Mouse (Mus musculus) brown adipose tissue, adult 24 weeks (tissue): ENCODE measurements around the gene Lrfn2. TPM values are rescaled to one million over a fixed set of nuclear protein-coding genes. Genes with fewer than 3 reads are reported as not detected.

ENCODE experiments used
- H3K27ac ChIP-seq: fragments of 200-500 bp; replicated peaks from 2 replicates; pipeline ENCODE4 v1.5.1; 2012; ENCODE audit warnings: low read depth, mild to moderate bottlenecking, low read length
- H3K4me1 ChIP-seq: fragments of 200-500 bp; 2 replicates; pipeline ENCODE4 v1.6.1; 2012; ENCODE audit warnings: low read length, mixed read lengths; ENCODE audit not compliant: control insufficient read depth, insufficient read depth, insufficient read length
- H3K4me3 ChIP-seq: fragments of 200-500 bp; 2 replicates; pipeline ENCODE4 v1.5.1; 2012; ENCODE audit warnings: low read depth, mild to moderate bottlenecking, low read length, moderate library complexity; ENCODE audit not compliant: insufficient read depth
- polyA plus RNA-seq: library from polyadenylated mRNA; stranded (reverse); fragments of >200 nt; gene quantifications from 2 replicates; pipeline ENCODE4 v1.2.4, GENCODE M21; 2012; ENCODE audit not compliant: missing spikeins, insufficient read depth, insufficient read length

Lrfn2 gene
- polyA plus RNA-seq, 1 experiment = not detected

DNA sequence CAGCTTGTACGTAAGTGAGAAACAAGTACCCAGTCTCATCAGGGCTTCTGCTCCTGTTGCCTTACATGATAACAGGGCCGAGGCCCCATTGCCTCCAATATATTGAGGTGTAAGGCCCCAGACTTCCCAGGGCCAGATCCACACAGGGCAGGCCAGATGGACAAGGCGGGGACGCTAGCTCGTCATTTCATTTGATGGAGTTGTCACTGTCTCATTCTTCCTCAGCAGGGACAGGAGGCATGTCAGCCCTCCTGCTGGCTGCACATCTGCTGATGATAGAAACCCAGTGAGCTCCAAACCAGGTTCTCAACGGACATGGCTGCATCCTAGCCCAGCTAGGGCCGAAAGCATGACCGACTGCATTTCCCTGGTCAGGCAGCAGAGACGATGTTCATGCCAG is 14.1 kb downstream of the Lrfn2 start:
- Histone ChIP-seq H3K4me1 (no peaks in the 10 kb centered on the region), H3K27ac (no peak overlapping the region), H3K4me3 (no peak overlapping the region)

DNA sequence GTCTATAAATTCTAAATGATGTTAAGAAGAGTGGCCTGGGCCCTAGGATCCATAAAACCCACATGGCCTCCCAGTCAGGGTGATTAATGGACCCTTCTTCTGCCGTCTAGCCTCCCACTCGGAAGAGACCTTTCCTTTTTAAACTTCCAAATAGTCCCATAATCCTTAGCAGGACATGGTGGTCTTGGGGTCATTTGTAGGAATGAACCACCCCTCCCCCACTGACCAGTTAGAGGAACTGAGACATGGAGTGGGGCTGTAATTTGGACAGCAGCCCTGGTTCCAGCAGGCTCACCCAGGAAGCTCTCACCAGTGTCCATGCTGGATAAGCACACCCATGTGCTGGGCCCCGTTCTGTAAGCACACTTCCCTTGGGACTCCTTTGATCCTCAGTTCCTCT is 14.6 kb downstream of the Lrfn2 start:
- H3K27ac ChIP-seq = no peak overlapping the region
- no peak overlapping the region for H3K4me3 ChIP-seq
- no peaks in the 10 kb centered on the region for H3K4me1 ChIP-seq

DNA sequence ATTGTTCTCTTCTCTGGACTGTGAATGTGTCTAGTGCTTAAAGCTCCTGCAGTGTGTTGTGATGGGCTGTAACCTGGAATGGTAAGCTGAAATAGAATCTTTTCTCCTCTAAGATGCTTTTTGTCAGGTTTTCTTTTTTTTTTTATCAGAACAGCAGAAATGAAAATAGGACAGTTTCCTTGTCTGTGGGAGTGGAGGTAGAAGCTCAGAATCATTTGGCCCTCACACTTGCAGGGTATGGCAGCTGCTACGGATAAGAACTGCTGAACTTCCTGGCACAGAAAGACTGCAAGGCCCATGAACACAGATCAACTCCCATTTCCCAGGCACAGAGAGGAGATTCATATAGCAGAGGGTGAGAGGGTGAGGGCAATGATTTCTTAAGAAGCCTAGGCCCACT is 19.1 kb downstream of the Lrfn2 start:
- Histone ChIP-seq H3K4me3 (no peak overlapping the region), H3K4me1 (no peaks in the 10 kb centered on the region), H3K27ac (no peak overlapping the region)

DNA sequence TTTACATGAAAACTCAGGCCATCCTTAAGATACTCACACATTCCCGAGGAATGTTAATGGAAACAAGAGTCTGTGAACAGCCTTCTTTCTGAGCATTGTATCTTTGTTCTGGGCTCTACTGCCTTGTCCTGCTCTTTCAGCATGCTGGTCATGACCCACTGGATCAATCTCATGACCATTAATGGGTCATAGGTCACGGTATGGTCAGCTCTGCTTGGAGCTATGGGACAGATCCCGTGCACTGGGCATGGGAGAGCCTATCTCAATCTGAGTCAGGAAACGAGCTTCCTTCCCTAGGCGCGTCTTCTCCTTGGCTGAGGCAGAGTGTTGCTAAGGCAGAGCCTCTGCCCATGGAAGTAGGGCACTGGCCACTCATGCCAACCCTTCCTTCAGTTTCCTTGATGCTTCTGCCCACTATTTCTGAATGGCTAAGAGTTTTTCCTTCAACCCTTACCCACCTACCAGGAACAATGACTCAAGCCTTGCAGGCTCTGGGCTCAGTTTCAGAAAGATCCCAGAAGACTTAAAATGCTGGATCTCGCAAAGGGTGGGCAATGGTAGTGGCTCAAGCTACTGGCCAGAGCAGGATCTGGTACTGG is 24.0 kb downstream of the Lrfn2 start:
- Histone ChIP-seq H3K4me1 (no peaks in the 10 kb centered on the region), H3K27ac (no peak overlapping the region), H3K4me3 (no peak overlapping the region)

DNA sequence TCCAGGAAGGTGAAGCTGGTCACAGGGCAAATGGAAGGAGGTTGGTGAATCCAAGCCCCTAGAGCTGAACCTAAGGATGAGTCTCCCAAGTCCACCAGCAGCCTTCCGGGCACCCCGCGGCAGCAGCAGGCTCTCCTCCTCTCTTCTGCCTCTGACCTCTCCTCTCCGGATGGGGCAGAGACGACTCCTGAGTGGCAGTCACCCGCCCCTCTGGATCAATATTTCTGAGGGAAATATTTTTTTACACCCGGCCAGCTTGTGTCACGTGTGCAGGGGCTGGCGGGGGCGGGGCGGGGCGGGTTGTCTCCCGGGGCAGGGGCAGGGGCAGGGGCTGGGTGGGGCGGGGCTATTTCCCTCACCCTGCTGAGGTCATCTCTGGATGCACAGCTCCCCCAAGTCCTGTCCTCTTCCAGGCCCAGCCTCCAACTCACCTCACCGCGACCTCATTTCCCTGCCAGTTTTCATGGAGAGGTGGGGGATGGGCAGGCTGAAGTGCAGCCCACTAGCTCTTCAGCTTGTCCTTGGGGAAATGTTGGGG is 28.1 kb downstream of the Lrfn2 start:
- Histone ChIP-seq H3K4me3 (no peak overlapping the region), H3K4me1 (no peaks in the 10 kb centered on the region), H3K27ac (no peak overlapping the region)

DNA sequence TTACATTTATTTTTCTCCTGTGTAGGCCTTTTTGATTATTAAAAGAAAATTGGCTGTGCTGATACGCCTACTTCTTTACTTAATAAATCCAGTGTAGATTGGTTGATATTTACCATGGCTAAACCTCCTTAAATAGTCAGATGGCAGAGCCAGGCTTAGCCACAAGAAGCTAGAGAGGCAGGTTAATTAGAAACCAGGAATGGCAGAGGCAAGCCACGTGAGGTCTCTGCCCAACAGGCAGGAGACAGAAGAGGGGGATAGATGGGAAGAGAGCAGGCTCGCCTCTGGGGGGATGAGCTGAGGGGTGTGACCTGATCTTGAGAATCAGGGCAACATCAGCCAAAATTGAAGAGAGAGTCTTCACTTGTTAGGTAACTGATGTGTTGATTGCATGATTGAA is 30.5 kb downstream of the Lrfn2 start:
- Histone ChIP-seq H3K4me3 (no peak overlapping the region), H3K27ac (no peak overlapping the region), H3K4me1 (no peaks in the 10 kb centered on the region)

DNA sequence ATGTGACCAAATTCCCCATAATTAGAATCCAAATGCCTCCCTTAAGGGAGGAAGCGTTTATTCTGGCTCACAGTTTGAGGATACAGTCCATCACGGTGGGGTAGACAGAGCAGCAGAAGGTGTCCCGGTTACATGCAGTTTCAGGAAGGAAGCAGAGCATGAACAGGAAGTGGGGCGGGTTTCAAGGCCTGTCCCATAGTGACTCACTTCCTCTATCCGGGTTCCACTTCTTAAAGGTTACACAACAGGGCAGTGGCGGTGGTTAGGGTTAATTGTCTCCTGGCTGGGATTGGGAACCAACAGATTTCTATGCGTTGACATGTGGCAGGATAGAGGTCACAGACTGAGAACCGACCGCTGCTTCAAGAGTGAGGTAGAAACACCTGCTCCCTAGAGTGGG is 31.6 kb downstream of the Lrfn2 start:
- Histone ChIP-seq H3K4me1 (no peaks in the 10 kb centered on the region), H3K4me3 (no peak overlapping the region), H3K27ac (no peak overlapping the region)

DNA sequence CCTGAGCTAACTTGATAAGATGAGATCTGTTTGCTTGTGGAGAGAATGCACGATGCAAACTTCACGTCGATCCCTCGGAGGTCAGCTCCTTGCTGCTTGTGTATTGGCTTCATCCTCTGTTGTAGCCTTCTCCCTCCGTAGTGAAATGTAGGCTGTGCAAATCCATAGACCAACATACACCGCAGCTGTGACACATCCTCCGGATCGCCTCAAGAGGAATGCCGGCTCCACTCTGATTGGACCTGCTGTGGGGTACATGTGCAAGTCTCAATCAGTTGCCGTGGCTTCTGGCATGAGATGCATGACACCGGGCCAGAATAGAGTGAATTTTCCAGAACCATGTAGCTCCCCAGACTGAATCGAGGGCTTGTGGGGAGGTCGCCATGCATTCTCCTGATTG is 36.1 kb downstream of the Lrfn2 start:
- Histone ChIP-seq H3K4me1 (no peaks in the 10 kb centered on the region), H3K27ac (no peak overlapping the region), H3K4me3 (no peak overlapping the region)

DNA sequence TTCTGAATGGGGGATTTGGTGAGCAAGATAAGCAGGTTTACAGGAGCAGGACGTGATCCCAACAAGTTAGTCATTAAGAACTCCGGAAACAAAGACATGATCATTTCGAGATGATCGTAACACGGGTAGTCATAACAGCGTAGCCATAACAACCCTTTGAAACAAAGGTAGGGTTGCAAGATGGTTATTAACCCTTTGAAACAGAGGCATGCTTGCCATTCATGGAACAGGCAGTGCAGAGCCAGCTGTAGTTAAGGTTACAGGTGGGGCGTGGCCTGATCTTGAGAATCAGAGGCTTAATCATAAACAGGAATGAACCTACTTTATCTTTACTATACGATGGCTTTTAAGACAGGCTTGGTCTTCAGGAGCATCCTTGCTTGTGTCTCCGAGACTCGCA is 39.1 kb downstream of the Lrfn2 start:
- Histone ChIP-seq H3K4me3 (no peak overlapping the region), H3K27ac (no peak overlapping the region), H3K4me1 (no peaks in the 10 kb centered on the region)

DNA sequence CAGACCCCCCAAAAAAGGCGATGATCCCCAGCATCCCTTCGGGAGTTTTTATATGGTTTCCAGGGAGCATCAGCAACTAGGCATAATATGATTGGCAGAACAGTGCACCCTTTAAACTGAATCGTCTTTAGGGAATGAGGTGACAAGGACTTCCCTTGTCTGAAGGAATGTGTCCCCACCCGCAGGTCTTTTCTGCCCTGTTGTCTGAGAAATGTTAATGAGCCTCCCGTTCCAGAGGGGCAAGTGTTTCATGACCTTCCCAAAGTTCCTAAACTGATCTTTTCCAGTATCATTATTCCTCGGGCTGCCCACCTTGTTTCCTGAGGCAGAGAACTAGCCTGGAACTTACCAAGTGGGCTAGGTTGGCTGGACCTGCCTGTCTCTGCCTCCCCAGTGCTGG is 40.7 kb downstream of the Lrfn2 start:
- H3K4me1 ChIP-seq = no peaks in the 10 kb centered on the region
- no peak overlapping the region for H3K27ac ChIP-seq
- no peak overlapping the region for H3K4me3 ChIP-seq

DNA sequence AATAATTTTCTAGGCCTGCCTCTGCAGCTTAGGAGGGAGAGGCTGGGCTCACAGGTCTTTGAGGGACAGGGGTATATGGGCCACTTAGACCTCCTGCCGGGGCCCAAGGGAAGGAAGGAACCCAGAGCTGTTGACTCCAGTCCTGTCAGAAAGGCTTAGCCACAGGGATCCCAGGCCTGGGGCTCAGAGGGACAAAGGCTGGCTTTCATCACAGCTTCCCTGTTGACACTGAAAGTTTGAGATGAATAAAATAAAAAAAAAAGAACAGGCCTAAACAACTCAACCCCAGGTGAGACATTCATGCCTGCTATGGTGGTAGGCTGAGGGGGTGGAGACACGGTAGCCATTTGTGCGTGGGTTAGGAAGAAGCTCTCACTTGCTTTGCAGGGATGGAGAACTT is 41.2 kb downstream of the Lrfn2 start:
- H3K4me1 ChIP-seq = no peaks in the 10 kb centered on the region
- H3K27ac ChIP-seq = no peak overlapping the region
- H3K4me3 ChIP-seq = no peak overlapping the region

DNA sequence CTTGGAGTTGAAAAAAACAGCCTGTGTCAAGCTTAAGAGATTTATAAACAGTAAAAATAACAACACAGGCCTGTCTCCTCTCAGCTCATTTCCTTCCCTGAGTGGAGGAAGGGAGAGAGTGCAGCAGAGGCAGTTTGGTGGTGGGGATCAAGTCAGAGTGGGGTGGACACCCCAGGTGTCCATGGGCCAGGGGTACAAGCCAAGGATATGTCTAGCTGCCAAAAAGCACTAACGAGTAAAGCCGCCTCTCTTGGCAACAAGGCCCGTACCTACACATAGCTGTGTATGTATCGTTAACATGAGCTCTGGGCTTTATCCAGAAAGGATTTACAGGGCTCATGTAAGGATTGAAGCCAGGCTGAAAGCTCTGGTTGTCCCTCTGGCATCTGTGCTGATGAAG is 42.9 kb downstream of the Lrfn2 start:
- H3K4me1 ChIP-seq = no peaks in the 10 kb centered on the region
- H3K4me3 ChIP-seq = no peak overlapping the region
- H3K27ac ChIP-seq = no peak overlapping the region

DNA sequence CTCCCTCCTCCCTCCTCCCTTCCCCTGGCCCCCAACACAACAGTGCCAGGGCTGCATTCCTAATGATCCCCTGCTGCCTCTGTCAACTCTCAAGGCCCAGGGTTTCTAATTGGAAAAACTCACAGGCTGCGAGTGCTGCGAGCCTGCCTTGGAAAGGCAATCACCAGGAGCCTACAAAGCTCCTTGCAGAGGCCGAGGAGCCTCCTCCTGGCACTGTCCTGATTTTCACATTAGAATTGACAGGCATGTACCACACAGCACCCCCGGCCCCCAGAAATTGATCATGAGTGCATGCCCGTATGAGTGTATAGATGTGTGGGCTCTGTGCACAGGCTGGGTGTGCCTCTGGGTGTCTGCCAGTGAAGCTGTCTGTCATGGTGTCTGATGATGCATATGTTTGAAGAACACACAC is 44.4 kb downstream of the Lrfn2 start:
- H3K4me1 ChIP-seq = no peaks in the 10 kb centered on the region
- H3K27ac ChIP-seq = no peak overlapping the region
- H3K4me3 ChIP-seq = no peak overlapping the region

DNA sequence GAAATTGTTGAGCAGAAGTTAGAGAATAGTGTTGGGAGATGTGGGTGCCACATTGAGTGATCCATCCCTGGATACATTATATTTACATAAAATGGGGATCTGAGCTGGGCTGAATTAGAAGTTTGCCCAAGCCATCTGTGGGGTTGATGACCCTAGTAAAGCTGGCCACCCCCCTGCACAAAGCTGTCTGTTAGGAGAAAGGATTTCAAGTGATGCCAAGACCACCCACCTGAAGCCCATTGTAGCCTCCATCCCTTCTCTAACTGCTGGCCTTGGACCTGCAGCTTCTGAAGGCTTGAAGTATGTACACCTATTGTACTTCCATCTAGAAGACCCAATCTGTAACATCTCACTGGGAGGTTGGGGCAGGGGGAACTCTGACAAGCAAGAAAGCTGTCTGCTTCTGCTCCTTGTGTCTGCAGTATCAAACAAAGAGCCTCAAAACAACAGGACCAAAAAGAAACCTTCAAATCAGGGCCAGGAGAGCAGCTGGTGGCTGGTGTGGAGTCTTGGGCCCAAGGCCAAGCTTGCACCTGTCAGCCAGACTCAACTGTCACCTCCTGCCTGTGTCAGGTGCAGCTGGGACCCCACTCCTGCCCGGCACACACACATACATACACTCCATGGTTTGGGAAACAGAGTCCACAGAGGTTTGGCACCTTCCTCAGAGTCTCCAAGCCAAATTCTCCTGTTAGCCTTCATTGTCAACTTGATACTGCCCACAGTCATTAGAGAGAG is 63.2 kb downstream of the Lrfn2 start:
- Histone ChIP-seq H3K4me3 (no peak overlapping the region), H3K4me1 (no peaks in the 10 kb centered on the region), H3K27ac (no peak overlapping the region)

DNA sequence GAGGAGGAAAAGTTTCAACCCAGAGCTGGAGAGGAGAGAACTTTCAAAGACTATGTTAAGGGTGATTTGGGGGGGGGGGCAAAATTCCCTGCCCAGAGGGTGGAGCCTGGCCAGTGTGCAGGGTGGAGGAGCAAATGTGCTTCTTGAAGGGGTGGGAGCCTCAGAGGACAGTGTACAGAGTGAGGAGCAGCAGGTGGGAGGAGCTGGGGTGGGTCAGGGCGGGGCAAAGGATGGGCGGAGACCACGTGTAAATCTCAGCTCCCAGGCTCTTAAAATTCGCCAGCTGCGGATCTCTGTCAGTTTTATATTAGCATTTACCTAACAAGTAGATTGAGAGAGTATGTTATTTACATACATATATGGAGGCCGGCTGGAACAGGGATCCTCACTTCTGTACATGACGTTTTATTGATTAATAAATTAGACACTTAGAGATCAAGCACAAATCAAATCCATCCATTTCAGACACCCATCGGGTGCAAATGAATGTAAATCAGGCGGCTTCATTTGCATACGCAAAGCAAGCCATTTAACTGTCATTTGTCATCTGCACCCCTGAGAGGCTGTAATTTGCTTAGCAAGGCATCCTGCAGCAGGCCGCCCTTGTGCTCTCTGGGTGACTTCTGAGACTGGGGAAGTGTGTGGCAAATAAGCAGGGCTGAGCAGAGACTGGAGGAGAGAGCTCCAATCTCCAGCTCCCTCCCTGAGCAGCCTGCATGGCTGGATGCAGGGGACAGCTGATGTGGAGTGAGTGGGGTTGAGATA is 67.5 kb downstream of the Lrfn2 start:
- no peaks in the 10 kb centered on the region for H3K4me1 ChIP-seq
- H3K27ac ChIP-seq = no peak overlapping the region

More for the DNA sequence above, 67.5 kb downstream of the Lrfn2 start:
- no peak overlapping the region for H3K4me3 ChIP-seq
